Mouse (Mus musculus): ENCODE data around the gene Olfr1188.
"Not testable (repeated sequence)": the region's sequence is repeated elsewhere in the genome, so short reads cannot be mapped to it uniquely, and the experiment has no call there.

The Olfr1188 gene

DNA sequence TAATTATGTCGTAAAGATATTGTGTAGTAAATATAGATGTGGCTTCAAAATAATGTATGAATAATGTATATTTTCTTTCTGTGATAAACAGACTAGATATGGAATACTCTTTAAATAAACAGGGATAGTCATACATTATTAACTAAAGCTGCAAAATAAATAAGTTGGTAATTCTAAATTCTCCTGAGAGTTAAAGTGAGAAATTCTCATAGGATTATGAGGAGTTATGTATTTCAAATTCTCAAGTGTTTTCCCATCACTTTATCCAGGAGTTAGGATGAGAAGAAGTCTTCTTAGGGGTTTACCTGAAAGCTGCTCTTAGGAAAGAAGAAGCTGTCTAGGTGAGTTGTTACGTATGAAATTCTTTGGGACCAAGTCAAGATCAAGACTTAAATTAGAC lies at the start of gene Olfr1188:
Gene Olfr1188, plus strand, starts transcription at position 301 of the 400 bp plus-strand sequence.
- in situ Hi-C loops (cut with MseI, MboI) = no loop called here

DNA sequence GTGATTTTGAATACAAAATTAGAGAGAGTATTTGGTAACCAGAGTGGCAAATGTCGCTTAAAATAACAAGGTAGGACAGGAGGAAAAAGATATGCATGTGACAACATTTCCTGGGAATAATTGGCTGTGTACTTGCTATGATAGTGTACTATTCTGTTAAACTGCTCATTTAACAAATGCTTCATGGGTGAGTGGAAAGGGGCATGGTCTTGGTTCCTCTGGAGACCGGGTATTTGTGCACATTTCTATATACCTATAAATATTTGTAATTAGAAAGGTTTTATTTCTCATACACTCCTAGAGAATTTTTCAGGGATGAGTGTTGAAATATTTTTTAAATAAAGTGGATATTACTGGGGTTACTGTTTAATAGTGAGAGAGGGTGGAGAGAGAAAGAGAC lies 38.5 kb upstream of the Olfr1188 start, which contains the start of gene Olfr1186:
Gene Olfr1186, plus strand, starts transcription at position 301 of the 400 bp plus-strand sequence.
- in situ Hi-C loops (cut with MseI, MboI) = no loop called here

DNA sequence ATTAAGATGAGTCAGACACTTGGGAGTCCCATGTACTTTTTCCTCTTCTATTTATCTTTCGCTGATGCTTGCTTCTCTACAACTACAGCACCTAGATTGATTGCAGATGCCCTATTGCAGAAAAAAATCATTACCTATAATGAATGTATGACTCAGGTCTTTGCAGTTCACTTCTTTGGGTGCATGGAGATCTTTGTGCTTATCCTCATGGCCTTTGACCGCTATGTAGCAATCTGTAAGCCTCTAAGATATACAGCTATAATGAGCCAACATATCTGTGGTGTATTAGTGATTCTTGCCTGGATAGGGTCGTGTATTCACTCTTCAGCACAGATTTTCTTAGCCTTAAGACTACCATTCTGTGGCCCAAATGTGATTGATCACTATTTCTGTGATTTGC lies 31.0 kb upstream of the Olfr1188 start:
- in situ Hi-C loops (cut with MseI, MboI) = no loop called here

DNA sequence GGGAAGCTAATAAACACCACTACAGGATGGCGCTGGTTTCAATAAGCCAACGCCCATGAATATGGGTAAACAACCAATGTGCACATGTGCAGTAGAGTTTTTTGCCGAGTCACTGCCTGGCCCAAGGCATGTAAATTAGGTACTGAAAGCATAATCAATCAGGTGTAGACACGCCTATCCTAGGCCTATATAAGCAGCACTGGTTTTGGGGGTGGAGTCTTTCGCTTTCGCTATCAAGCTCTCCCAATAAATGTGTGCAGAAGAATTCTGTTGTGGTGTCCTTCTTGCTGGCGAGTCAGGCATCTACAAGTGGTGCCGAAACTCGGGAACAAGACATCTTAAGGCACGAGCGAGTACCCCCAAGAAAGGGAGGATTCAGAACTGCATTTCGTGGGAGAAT lies 16.0 kb downstream of the Olfr1188 start:
- in situ Hi-C loops (cut with MseI, MboI) = not testable (repeated sequence)

DNA sequence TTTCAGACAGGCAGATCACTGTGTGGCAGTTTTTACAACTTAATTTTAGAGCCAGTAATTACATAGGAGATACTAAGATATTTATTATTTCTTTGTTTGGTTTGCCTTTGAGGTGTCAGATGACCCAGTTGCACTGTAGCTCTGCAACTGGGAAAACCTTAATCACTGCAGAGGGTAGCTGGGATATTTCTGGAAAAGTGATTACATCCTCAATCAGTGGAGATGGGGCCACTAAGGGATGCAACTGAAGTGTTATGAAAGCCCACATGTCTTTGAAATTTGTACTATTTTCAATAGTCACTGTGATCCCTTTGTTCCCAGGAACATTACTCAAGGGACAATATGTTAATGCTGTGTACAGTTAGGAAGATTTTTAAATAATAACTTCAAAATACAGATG lies 29.4 kb downstream of the Olfr1188 start, which contains the start of gene Olfr1189:
Gene Olfr1189, plus strand, starts transcription at position 301 of the 400 bp plus-strand sequence.
- in situ Hi-C loops (cut with MseI, MboI) = no loop called here
